Mouse (Mus musculus): ENCODE measurements around the gene Dpep2nb.

Gene Dpep2nb

GRCm38 (mm10) chr8:105964506-105965265 lies 41.1 kb downstream of the Dpep2nb start:
- no peak for DNase-seq (ENCODE audit: extremely low read depth, insufficient read length, low spot score)

- DNase-seq (ENCODE audit: extremely low read depth, insufficient read length, low spot score), result no peak
Measured at GRCm38 (mm10) chr8:105961536-105961935, 44.2 kb downstream of the Dpep2nb start.

GRCm38 (mm10) chr8:105961101-105961500 lies 44.7 kb downstream of the Dpep2nb start:
- DNase-seq (ENCODE audit: extremely low read depth, insufficient read length, low spot score), result no peak

- DNase-seq (ENCODE audit: extremely low read depth, insufficient read length, low spot score), result no peak
Measured at GRCm38 (mm10) chr8:105959350-105959749, 46.4 kb downstream of the Dpep2nb start.

GRCm38 (mm10) chr8:105957813-105958212 lies 48.0 kb downstream of the Dpep2nb start:
- no peak for DNase-seq (ENCODE audit: extremely low read depth, insufficient read length, low spot score)

GRCm38 (mm10) chr8:105956556-105956955 lies 49.2 kb downstream of the Dpep2nb start:
- no peak for DNase-seq (ENCODE audit: extremely low read depth, insufficient read length, low spot score)

- DNase-seq (ENCODE audit: extremely low read depth, insufficient read length, low spot score), result no peak
Measured at GRCm38 (mm10) chr8:105951057-105951659, 54.6 kb downstream of the Dpep2nb start.

GRCm38 (mm10) chr8:105949350-105949749 lies 56.4 kb downstream of the Dpep2nb start:
- DNase-seq (ENCODE audit: extremely low read depth, insufficient read length, low spot score), result no peak
